Comparison of ENCODE assay signal across 8 mouse cellular contexts in genomic region chr17:63492665-63493273, GRCm38 (mm10). TPM values are rescaled to one million over a fixed set of nuclear protein-coding genes. Genes with fewer than 3 reads are reported as not detected.
DNase-seq lines count a peak whose midpoint lies in the region; ATAC-seq and TF ChIP-seq lines count a peak whose summit lies in the region.

No protein-coding gene starts in this region.

- no peaks in the 10 kb centered on the region for H3K9me3 ChIP-seq in hindbrain, embryonic 15.5 days
- no peaks in the 10 kb centered on the region for H3K9me3 ChIP-seq in hindbrain, embryonic 10.5 days
- H3K9me3 ChIP-seq in heart, postnatal 0 days (replicated peaks; ENCODE audit: control insufficient read depth, low read length): no peaks in the 10 kb centered on the region

- no peak overlapping the region for H3K4me3 ChIP-seq in hindbrain, embryonic 15.5 days
- no peak overlapping the region for H3K4me3 ChIP-seq in hindbrain, embryonic 10.5 days
- H3K4me3 ChIP-seq in heart, postnatal 0 days (ENCODE audit: low read depth, low read length): peak overlapping the region; percentile 17

- peaks cover 52% of the 10 kb centered on the region for H3K4me1 ChIP-seq in hindbrain, embryonic 15.5 days (replicated peaks)
- H3K4me1 ChIP-seq in hindbrain, embryonic 10.5 days (replicated peaks): peaks cover 16% of the 10 kb centered on the region
- peaks cover 15% of the 10 kb centered on the region for H3K4me1 ChIP-seq in heart, postnatal 0 days (ENCODE audit: control insufficient read depth, insufficient read depth)

- H3K9ac ChIP-seq in hindbrain, embryonic 15.5 days: no peak overlapping the region
- peak overlapping the region; percentile 9; the same call in 1 of the 2 replicates for H3K9ac ChIP-seq in heart, postnatal 0 days (replicated peaks; ENCODE audit: low read depth, low read length)

- DNase-seq in hindbrain, embryonic 10.5 days (ENCODE audit: low spot score): no peak
- DNase-seq in R1 (ENCODE audit: low read depth, low spot score): peak; percentile 9
- DNase-seq in heart, postnatal 0 days (ENCODE audit: low spot score): no peak
- DNase-seq in lung, postnatal 10 days: peak; percentile 29
- no peak for DNase-seq in cerebellum, adult 11-12 months
- no peak for DNase-seq in right cerebral cortex, postnatal 4 days
- no peak for DNase-seq in ovary, postnatal 36 days (ENCODE audit: low spot score)

- H3K27me3 ChIP-seq in hindbrain, embryonic 15.5 days: no peaks in the 10 kb centered on the region
- no peaks in the 10 kb centered on the region for H3K27me3 ChIP-seq in hindbrain, embryonic 10.5 days (ENCODE audit: insufficient read depth, poor library complexity, severe bottlenecking)
- H3K27me3 ChIP-seq in heart, postnatal 0 days (ENCODE audit: control insufficient read depth, insufficient read depth, low read length): no peaks in the 10 kb centered on the region

- no peak for TF ChIP-seq EP300 in heart, postnatal 0 days (IDR thresholded peaks at IDR 0.05; ENCODE audit: low read depth)

- H3K36me3 ChIP-seq in hindbrain, embryonic 15.5 days: peaks cover 11% of the 10 kb centered on the region
- H3K36me3 ChIP-seq in hindbrain, embryonic 10.5 days: peaks cover 12% of the 10 kb centered on the region
- peaks cover 19% of the 10 kb centered on the region for H3K36me3 ChIP-seq in heart, postnatal 0 days (replicated peaks; ENCODE audit: control insufficient read depth, insufficient read depth, low read length)

- no peak for ATAC-seq in hindbrain, embryonic 15.5 days (ENCODE audit: low FRiP score, low read depth)
- peak; percentile 62 for ATAC-seq in heart, postnatal 0 days (ENCODE audit: insufficient read depth, low read depth)

- no peak for TF ChIP-seq CTCF in heart, postnatal 0 days (IDR thresholded peaks at IDR 0.05; ENCODE audit: low read depth)

- H3K4me2 ChIP-seq in hindbrain, embryonic 15.5 days: peak overlapping the region; percentile 21; the same call in 1 of the 2 replicates
- peak overlapping the region; percentile 42 for H3K4me2 ChIP-seq in heart, postnatal 0 days (ENCODE audit: low read depth, low read length)

- WGBS in hindbrain, embryonic 15.5 days: 79% methylated on average over 8 of the region's 8 CpGs
- 87% methylated on average over 8 of the region's 8 CpGs for WGBS in hindbrain, embryonic 10.5 days
- WGBS in heart, postnatal 0 days: 49% methylated on average over 8 of the region's 8 CpGs

- peak overlapping the region; percentile 14 for H3K27ac ChIP-seq in hindbrain, embryonic 15.5 days (replicated peaks)
- H3K27ac ChIP-seq in hindbrain, embryonic 10.5 days: no peak overlapping the region
- peak overlapping the region; percentile 67 for H3K27ac ChIP-seq in heart, postnatal 0 days (ENCODE audit: low read depth)

RNA-seq across cellular contexts. Expression of gene Fbxl17, which starts 7.0 kb away (rescaled TPM):
- 13.6 and 32.0 TPM in 2 replicates for polyA plus RNA-seq in hindbrain, embryonic 15.5 days (2015; fragmentation: Nextera tagmentation; extraction: Ambion mirVana)
- polyA plus RNA-seq in hindbrain, embryonic 10.5 days (2016; fragmentation: Nextera tagmentation; extraction: Ambion mirVana): 3.5 and 3.7 TPM in 2 replicates
- 20.5 and 26.3 TPM in 2 replicates for total RNA-seq in heart, postnatal 0 days (2014; rRNA removed; ENCODE audit: low replicate concordance)
- polyA plus RNA-seq in heart, postnatal 0 days (2015; fragmentation: Nextera tagmentation; extraction: Ambion mirVana): 10.4 and 11.4 TPM in 2 replicates

Comparison
In these comparisons a context has a peak if more than half of its experiments do, and no peak if none do; other contexts are left out.
1. DNase-seq: peak in R1 (single experiment) and lung, postnatal 10 days (single experiment); none in hindbrain, embryonic 10.5 days (single experiment), heart, postnatal 0 days (single experiment), cerebellum, adult 11-12 months (single experiment), right cerebral cortex, postnatal 4 days (single experiment) and ovary, postnatal 36 days (single experiment).